8 mouse cellular contexts compared by ENCODE assay signal in genomic region chr1:140245465-140245864, GRCm38 (mm10). TPM values are rescaled to one million over a fixed set of nuclear protein-coding genes. Genes with fewer than 3 reads are reported as not detected.
DNase-seq lines count a peak whose midpoint lies in the region; ATAC-seq lines count a peak whose summit lies in the region.

No protein-coding gene starts in this region.

- H3K4me3 ChIP-seq in midbrain, embryonic 10.5 days, result peak overlapping the region; percentile 70
- H3K4me3 ChIP-seq in stomach, embryonic 14.5 days (ENCODE audit: low read depth, low read length), result peak overlapping the region; percentile 43

- peaks cover 6% of the 10 kb centered on the region for H3K4me1 ChIP-seq in midbrain, embryonic 10.5 days
- H3K4me1 ChIP-seq in stomach, embryonic 14.5 days (ENCODE audit: control insufficient read depth, insufficient read depth, low read length), result no peaks in the 10 kb centered on the region

- DNase-seq in Muller cell, postnatal 12 days (ENCODE audit: inconsistent ontology term), result peak; percentile 72
- peak; percentile 92 for DNase-seq in embryo, embryonic 10.5 days (ENCODE audit: low spot score)
- peak; percentile 15 for DNase-seq in gastrocnemius, postnatal 25 days
- peak; percentile 39 for DNase-seq in hindlimb bud, embryonic 11.5 days (ENCODE audit: extremely low spot score, low read depth, low spot score)
- DNase-seq in left cerebral cortex, adult 9 months (ENCODE audit: low spot score in 2 of 2), result peak; percentile 30 to 59
- peak; percentile 89 for DNase-seq in midbrain, embryonic 10.5 days (ENCODE audit: low spot score)
- DNase-seq in thymus, adult 18-20 months, result no peak

- H3K27me3 ChIP-seq in midbrain, embryonic 10.5 days (ENCODE audit: low read depth, poor library complexity, severe bottlenecking), result peaks cover 9% of the 10 kb centered on the region; the same call in 1 of the 2 replicates
- H3K27me3 ChIP-seq in stomach, embryonic 14.5 days (ENCODE audit: control insufficient read depth, insufficient read depth, low read length), result no peaks in the 10 kb centered on the region

- H3K27ac ChIP-seq in midbrain, embryonic 10.5 days (replicated peaks), result peak overlapping the region; percentile 75
- H3K27ac ChIP-seq in stomach, embryonic 14.5 days (ENCODE audit: low read length), result no peak overlapping the region

- no peaks in the 10 kb centered on the region for H3K9me3 ChIP-seq in midbrain, embryonic 10.5 days (replicated peaks)
- H3K9me3 ChIP-seq in stomach, embryonic 14.5 days (ENCODE audit: control insufficient read depth, low read depth, low read length), result no peaks in the 10 kb centered on the region

- peak; percentile 99 for ATAC-seq in stomach, embryonic 14.5 days (ENCODE audit: insufficient number of reproducible peaks, insufficient read depth, low FRiP score, low read depth)

- under 1% methylated on average over 17 of the region's 17 CpGs for WGBS in midbrain, embryonic 10.5 days
- under 1% methylated on average over 17 of the region's 17 CpGs for WGBS in stomach, embryonic 14.5 days

- peak overlapping the region; percentile 36; the same call in 1 of the 2 replicates for H3K9ac ChIP-seq in stomach, embryonic 14.5 days (replicated peaks; ENCODE audit: low read depth, low read length)

- H3K36me3 ChIP-seq in midbrain, embryonic 10.5 days, result no peaks in the 10 kb centered on the region
- H3K36me3 ChIP-seq in stomach, embryonic 14.5 days (ENCODE audit: control insufficient read depth, insufficient read depth, low read length), result no peaks in the 10 kb centered on the region

- peak overlapping the region; percentile 68 for H3K4me2 ChIP-seq in stomach, embryonic 14.5 days (replicated peaks; ENCODE audit: low read depth, low read length)

RNA-seq across cellular contexts. Expression of gene Kcnt2, which starts 0.5 kb away (rescaled TPM):
- under 1 TPM; 0.27 to 0.41 TPM for total RNA-seq in gastrocnemius, postnatal 25 days (2021)
- 1.2 and 1.5 TPM in 2 replicates for polyA plus RNA-seq in midbrain, embryonic 10.5 days (2016; fragmentation: Nextera tagmentation; extraction: Ambion mirVana)
- 7.5 and 8.2 TPM in 2 replicates for polyA plus RNA-seq in stomach, embryonic 14.5 days (2014; fragmentation: Nextera tagmentation; extraction: Ambion mirVana)

Comparison
In these comparisons a context has a peak if more than half of its experiments do, and no peak if none do; other contexts are left out.
1. DNase-seq: peak in Muller cell, postnatal 12 days (single experiment), embryo, embryonic 10.5 days (single experiment), gastrocnemius, postnatal 25 days (single experiment), hindlimb bud, embryonic 11.5 days (single experiment), left cerebral cortex, adult 9 months (2 of 2) and midbrain, embryonic 10.5 days (single experiment); none in thymus, adult 18-20 months (0 of 2).